Mouse (Mus musculus): Measurements from ENCODE around the gene Selp. TPM values are rescaled to one million over a fixed set of nuclear protein-coding genes. Genes with fewer than 3 reads are reported as not detected.

Gene Selp
- total RNA-seq, 4 experiments from 2014 or later: 0.49 to 8.6 (median 1.2) TPM

GRCm38 (mm10) chr1:164117869-164118268 lies 2.8 kb downstream of the Selp start:
- DNase-seq (ENCODE audit: low spot score): no peak

DNA sequence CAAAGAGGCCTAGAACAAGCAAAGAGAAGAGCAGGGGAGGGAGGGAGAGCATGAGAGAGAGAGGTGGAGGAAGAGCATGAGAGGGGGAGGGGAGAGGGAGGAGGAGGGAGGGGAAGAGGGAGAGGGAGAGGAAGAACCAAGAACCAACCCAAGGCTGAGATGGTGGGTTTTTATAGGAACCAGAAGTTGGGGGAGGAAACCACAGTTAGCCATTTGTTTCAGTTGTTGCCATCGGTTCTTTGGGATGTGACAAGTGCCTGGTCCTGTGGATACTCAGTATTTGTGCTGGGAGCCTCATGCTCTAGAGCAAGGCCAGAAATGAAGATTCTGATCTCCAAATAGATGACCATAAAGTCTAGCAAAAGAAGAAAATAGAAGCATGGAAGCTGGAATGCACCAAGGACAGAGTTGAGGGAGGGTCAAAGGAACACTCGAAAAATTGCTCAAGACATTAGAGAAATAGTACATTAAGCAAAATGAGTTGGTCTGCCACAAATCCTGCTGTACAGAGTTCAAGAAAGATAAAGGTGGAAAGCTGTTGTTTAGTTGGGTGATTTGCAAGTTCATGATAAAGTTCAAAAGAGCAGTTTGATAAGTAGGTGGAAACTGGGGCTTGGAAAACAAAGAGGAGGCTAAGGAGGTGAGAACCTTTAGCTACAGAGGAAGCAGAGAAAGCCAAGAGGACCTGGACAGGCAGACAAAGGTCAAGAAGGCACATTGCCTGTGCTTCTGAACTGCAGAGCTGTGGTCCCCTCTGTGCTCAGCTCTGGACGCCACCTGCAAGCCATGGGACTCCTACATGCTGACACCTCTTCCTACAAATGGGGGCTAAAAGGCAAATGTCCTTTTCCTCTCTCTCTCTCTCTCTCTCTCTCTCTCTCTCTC lies 5.1 kb downstream of the Selp start:
- DNase-seq (ENCODE audit: low spot score): no peak

DNA sequence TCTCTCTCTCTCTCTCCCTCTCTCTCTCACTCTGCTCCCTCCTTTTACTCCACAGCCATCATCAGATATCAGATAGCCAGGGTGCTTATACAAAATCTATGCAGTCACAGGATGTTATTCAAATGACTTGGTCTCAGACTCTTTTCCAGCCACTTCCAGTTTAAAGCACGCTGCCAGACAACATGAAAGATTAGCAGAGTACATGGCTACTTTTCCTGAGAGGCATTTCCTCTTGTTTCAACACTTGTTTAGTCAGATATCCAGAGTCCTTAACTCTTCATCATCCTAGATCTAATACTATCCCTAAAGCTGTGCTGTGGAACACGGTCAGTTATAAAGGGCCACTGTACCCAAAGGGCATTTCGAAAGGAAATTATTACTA lies 5.7 kb downstream of the Selp start:
- DNase-seq (ENCODE audit: low spot score): no peak

GRCm38 (mm10) chr1:164123836-164124235 lies 8.8 kb downstream of the Selp start:
- DNase-seq (ENCODE audit: low spot score): no peak

DNA sequence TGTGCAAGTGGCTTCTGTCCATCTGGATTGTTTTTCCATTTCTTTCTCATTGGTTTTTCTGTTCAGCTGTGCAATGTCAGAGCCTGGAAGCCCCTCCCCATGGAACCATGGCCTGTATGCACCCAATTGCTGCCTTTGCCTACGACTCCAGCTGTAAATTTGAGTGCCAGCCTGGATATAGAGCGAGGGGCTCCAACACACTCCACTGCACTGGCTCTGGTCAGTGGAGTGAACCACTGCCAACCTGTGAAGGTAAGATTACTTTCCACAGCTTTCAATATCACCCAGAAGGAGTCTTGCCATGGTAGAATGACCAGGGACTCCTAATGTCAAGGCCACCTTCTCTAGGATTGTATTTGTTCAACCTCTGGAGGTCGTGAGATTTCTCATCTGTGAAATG lies 14.9 kb downstream of the Selp start:
- no peak for DNase-seq (ENCODE audit: low spot score)

DNA sequence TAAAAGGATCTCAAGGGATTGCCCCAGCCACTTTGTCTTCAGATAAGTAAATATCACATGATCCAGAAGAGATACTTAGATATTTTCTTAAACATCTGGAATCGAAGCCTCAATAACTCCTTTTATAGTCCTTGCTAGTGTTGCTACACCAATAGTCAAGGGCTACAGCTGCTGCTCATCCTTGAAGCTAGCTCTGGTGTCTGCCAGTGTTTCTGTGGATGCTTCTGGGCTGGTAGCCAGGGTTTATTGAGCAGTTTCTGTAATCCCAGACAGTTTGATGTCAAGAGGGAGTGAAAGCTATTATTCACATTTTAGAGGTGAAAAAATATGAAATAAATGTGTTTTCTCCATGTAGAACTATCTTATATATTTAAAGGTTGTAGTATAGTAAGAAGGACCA lies 17.5 kb downstream of the Selp start:
- no peak for DNase-seq (ENCODE audit: low spot score)

DNA sequence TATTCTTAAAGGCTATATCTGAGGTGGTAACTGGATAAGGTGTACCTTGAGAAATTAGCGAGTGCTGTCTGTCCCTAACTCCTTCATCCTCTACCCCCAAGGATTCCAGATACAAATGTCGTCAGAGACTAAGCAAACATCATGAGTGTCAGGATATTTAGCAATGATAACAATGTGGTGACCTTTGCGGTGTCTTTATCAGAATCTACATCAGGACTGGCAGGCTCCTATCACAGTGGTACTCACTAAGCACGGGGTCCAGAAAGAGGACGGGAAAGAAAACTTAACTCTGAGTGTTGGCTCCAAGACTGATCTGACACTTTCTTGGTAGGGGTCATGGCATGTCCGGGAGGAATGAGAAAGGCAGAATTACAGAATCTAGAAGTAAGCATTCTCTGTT lies 19.0 kb downstream of the Selp start:
- DNase-seq (ENCODE audit: low spot score): no peak

DNA sequence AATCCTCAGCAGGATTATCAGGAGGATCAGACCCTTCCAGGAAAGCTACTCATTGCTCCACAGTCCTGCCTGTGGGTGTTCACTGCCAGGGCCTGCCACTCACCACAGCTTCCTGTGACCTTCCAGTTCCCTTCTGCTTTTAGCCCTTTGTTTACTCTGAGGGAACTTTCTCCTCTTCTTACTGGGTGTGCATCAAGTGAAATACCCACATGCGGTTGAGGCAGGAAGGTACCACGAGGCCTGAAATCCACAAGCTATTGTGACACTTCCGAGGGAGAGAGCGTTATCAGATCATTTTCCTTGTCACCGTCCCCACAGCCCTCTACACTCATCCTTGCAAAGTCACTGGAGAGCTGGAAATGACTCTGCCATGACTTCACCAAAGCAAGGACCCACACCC lies 20.3 kb downstream of the Selp start:
- DNase-seq (ENCODE audit: low spot score): no peak

DNA sequence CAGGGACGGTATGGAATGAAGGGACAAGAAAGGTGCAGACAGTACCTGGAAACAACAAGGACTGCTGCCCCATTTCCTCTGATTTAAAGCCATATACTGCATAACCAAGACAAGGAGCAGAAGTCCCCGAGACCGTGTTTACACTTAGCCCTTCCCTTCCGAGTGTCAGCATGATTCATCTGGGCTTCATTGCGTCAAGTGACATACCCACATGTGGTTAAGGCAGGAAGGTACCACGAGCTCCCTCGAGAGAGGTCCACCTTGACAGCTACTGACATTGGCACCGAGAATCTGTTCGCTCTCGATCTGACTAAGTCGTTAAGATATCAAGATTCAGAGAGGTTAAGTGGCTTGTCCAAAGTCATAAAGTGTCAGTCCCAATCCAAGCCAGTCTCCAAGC lies 20.9 kb downstream of the Selp start:
- DNase-seq (ENCODE audit: low spot score): no peak

DNA sequence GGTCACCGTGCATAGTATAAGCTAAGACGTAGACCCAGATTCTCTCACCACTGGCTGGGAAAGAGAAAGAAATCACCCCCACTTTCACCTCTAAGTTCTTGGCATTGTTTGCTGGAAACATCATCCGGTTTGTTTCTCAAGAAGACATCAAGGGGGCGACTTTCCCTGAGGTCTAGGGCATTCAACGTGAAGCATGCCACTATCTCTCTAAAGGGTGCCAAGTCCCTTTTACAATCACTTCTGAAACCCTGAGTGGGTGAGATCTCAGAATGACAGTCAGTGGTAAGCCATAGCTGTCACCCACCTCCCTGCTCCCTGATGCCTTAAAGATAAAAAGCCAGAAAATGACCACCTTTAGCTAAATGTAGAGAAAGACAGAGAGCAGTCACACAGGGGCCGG lies 21.6 kb downstream of the Selp start:
- no peak for DNase-seq (ENCODE audit: low spot score)

DNA sequence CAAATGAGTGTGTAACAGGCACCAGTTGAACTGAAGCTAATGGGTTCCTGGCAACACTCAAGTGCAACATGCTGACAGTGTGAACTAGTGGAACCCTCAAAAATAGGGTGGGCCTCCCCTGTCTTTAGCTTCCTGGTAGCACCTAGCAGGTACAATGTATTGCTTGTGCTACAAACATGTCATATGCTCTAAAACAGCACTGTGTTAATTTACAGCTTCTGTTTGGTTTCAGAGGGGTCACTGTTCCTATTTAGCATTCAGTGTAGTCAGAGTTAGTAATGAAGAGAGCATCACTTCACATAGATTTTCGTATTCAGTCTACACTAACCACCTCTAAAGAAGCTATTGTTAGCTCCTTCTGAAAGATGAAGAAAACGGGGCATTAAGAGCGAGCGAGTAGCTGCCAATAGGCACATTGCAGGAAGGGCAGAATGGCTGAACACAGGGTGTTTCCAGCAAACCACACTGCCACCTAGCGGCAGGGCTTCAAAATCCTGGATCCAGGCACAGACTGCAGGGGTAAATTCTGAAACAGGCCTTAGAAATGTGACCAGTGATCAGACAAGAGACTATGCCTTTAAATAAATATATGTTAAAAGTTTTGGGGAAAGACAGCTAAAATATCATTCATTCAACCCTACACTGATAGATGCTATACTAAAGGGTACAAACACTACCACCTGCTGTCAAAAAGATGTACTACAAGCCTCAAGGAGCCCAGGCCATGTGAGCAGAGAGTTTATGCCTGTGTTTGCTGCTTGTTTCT lies 23.5 kb downstream of the Selp start:
- DNase-seq (ENCODE audit: low spot score): peak; percentile 70

GRCm38 (mm10) chr1:164139464-164139863 lies 24.4 kb downstream of the Selp start:
- no peak for DNase-seq (ENCODE audit: low spot score)

GRCm38 (mm10) chr1:164149083-164149482 lies 34.0 kb downstream of the Selp start:
- no peak for DNase-seq (ENCODE audit: low spot score)

GRCm38 (mm10) chr1:164151387-164152088 lies 36.5 kb downstream of the Selp start, which contains the start of gene F5:
F5 (plus strand) TSS chr1:164151838.
- DNase-seq (ENCODE audit: low spot score): no peak

DNA sequence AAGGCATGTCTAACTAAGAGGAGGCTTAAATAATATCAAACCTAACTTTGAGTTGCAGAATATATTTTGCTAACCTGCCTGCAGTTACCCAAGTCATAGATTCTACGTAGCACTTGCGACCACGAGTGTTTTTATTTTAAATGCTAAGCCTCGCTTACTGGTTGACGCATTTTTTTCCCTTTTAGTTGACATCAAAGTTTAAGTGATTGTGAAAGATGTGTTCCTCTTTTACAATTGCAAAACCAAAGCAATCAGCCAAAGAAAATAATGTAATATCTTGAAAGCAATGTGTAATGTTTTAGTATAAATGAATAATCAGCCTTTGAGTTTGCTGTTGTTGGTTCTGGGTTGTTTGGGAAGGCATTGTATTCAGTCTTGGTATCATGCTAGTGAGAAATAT lies 37.8 kb downstream of the Selp start:
- no peak for DNase-seq (ENCODE audit: low spot score)

- DNase-seq (ENCODE audit: low spot score): no peak
Measured at GRCm38 (mm10) chr1:164154983-164155382, 39.9 kb downstream of the Selp start.

DNA sequence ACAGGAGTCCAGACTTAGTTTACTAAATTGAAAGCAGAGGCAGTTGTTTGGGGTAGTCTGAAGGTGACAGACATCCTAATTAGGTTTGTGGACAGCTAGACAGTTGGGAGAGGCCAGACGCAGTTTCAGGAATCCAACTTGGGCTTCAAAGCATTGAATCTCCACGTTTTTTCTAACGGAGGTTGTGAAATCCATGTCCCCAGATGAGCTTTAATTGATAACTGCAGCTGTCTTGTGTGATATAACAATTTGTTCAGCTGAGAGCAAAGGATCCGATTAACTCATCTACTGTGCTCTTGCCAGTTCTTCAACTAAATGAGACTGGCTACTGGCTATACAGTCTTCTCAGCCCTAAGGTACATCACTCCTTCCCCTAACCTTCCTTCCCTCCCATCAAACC lies 43.5 kb downstream of the Selp start:
- no peak for DNase-seq (ENCODE audit: low spot score)

GRCm38 (mm10) chr1:164159781-164160180 lies 44.7 kb downstream of the Selp start:
- DNase-seq (ENCODE audit: low spot score): no peak

DNA sequence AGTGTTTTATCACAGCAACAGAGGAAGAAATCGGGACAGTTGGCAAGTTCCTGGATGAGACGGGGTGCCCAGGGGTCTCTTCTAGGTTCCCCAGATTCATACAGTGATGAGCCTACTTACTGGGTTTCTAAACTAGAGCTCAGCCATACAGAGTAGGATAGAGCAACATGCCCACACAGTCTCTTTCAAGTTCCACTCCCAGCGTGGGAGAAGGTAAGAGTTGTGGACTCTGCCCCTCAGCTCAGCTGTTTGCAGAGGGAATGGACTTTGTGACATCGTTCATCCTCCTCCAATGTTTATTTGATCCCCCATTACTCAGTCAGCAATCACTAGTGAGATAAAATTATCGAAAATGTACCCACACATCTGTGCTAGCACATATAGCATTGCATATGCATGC lies 47.7 kb downstream of the Selp start:
- no peak for DNase-seq (ENCODE audit: low spot score)

DNA sequence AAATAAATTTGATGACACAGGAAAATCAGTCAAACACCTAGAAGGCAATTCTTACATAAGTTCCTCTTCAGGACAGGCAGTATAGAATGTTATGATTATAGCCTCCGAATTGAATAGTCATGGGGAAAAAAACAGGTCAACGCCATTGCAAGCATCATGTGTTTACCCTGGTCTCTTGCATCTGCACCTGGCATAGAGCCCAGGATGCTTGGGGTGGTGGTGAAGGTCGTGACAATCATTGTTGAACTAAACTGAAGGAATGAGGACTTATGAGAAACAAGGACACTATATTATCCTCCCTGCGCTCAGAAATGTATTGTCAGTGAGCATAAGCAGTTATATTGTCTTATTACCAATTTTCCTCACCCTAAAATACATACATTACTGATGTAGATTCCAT lies 53.8 kb downstream of the Selp start:
- no peak for DNase-seq (ENCODE audit: low spot score)

DNA sequence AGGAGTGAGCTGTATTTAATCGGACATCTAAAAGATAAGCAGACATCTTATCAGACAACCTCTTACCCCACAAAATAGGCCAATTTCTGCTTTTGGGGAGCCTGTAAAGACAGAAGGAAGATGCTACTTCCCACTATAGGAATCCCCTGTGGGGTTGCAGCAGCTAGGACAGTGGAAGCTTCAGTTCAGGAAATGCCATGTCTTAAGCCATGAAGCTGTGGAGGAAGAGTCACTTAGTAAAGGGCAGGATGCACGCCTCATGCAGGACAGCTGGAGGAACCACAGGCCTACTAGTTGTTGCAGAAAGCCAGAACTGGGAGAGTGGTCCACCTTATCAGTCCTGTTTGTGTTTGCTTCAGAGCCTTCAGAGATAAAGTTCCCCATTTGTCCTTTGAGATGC lies 55.4 kb downstream of the Selp start:
- DNase-seq (ENCODE audit: low spot score): no peak

DNA sequence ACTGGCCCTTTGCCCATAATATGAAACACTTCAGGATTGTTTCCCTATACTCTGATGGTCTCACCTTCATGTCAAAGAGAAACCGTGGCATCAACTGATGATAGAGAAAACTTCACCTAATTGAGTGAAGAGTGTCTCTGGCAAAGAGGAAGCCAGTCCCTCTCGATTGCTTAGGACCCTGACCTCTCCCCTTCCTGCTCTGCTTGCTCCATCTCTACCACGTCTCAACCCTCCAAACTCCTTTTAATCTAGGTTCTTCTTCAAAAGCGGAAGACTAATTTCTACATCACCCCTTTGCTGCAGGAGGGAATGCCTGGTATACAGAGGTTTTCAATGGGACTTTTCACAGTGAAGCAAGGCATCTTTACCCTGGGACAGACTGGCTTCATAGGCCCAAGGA lies 58.1 kb downstream of the Selp start:
- DNase-seq (ENCODE audit: low spot score): no peak
